Mouse (Mus musculus): Measurements from ENCODE around the gene Atp6v0b. TPM values are rescaled to one million over a fixed set of nuclear protein-coding genes. Genes with fewer than 3 reads are reported as not detected.

Atp6v0b gene
- polyA plus RNA-seq, 1 experiment, result 470 TPM

DNA sequence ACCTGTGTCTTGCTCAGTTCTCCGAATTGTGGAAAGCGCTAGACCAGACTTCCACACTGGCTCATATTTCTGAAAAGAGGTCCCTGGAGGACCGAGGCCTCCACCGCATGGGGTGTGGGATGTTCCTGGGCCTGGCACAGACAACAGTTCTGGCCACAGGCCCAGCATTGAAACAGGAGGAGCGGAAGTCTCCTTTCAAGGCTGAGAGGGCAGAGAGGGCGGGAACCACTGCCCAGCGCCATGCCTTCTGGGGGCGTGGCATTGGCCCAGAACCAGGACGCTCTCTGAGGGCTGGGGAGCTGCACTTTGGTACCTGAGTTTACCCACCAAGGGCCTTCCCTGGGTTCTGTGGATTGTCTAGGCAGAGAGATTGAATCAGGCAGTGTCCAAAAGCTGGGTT lies 21.1 kb downstream of the Atp6v0b start:
- H3ac ChIP-seq (ENCODE audit: control insufficient read depth, insufficient read length), result no peak overlapping the region
- TF ChIP-seq SRF (IDR thresholded peaks at IDR 0.05; ENCODE audit: control insufficient read depth, insufficient read length, low read depth) (peak; percentile 97), MYOG (IDR thresholded peaks at IDR 0.05; ENCODE audit: control insufficient read depth in 1 of 3, insufficient read depth in 1 of 3, insufficient read length in 2 of 3, low read depth in 2 of 3) (no peak), POLR2AphosphoS2 (IDR thresholded peaks at IDR 0.05; ENCODE audit: insufficient read length, low read depth) (peak; percentile 66), E2F4 (IDR thresholded peaks at IDR 0.05; ENCODE audit: insufficient read depth) (peak; percentile 44), USF1 (IDR thresholded peaks at IDR 0.05; ENCODE audit: low read depth) (no peak), CEBPB (IDR thresholded peaks at IDR 0.05; ENCODE audit: insufficient read depth, poor library complexity, severe bottlenecking) (no peak), MYOD1 (IDR thresholded peaks at IDR 0.05; ENCODE audit: control insufficient read depth in 1 of 3, insufficient read length in 2 of 3, low read depth in 2 of 3) (no peak), TCF3 (IDR thresholded peaks at IDR 0.05; ENCODE audit: insufficient read length, low read depth) (no peak), MAX (IDR thresholded peaks at IDR 0.05; ENCODE audit: low read depth) (no peak)
- H3K36me3 ChIP-seq (ENCODE audit: control insufficient read depth, insufficient read depth), result peaks cover 30% of the 10 kb centered on the region
- no peak overlapping the region for H3K4me3 ChIP-seq
- peak overlapping the region; percentile 53 for H3K4me2 ChIP-seq (ENCODE audit: low read depth)
- no peaks in the 10 kb centered on the region for H3K79me2 ChIP-seq (ENCODE audit: control insufficient read depth, insufficient read depth)
- no peaks in the 10 kb centered on the region for H3K27me3 ChIP-seq (ENCODE audit: control insufficient read depth, insufficient read depth, insufficient read length)

GRCm38 (mm10) chr4:117862823-117863222 lies 24.3 kb downstream of the Atp6v0b start:
- H3K36me3 ChIP-seq (ENCODE audit: control insufficient read depth, insufficient read depth), result peaks cover 30% of the 10 kb centered on the region
- no peak overlapping the region for H3K4me3 ChIP-seq
- H3K4me2 ChIP-seq (ENCODE audit: low read depth), result no peak overlapping the region
- H3K79me2 ChIP-seq (ENCODE audit: control insufficient read depth, insufficient read depth), result no peaks in the 10 kb centered on the region
- no peak overlapping the region for H3ac ChIP-seq (ENCODE audit: control insufficient read depth, insufficient read length)
- TF ChIP-seq SRF (IDR thresholded peaks at IDR 0.05; ENCODE audit: control insufficient read depth, insufficient read length, low read depth) (no peak), MYOD1 (IDR thresholded peaks at IDR 0.05; ENCODE audit: control insufficient read depth in 1 of 3, insufficient read length in 2 of 3, low read depth in 2 of 3) (no peak), TCF3 (IDR thresholded peaks at IDR 0.05; ENCODE audit: insufficient read length, low read depth) (no peak), POLR2AphosphoS2 (IDR thresholded peaks at IDR 0.05; ENCODE audit: insufficient read length, low read depth) (no peak), CEBPB (IDR thresholded peaks at IDR 0.05; ENCODE audit: insufficient read depth, poor library complexity, severe bottlenecking) (no peak), POLR2A (IDR thresholded peaks at IDR 0.05; ENCODE audit: insufficient read length, low read depth) (no peak), USF1 (IDR thresholded peaks at IDR 0.05; ENCODE audit: low read depth) (no peak)
- no peaks in the 10 kb centered on the region for H3K27me3 ChIP-seq (ENCODE audit: control insufficient read depth, insufficient read depth, insufficient read length)

- H3K27me3 ChIP-seq (ENCODE audit: control insufficient read depth, insufficient read depth, insufficient read length), result no peaks in the 10 kb centered on the region
- H3K4me3 ChIP-seq, result no peak overlapping the region
- no peak overlapping the region for H3ac ChIP-seq (ENCODE audit: control insufficient read depth, insufficient read length)
- no peaks in the 10 kb centered on the region for H3K79me2 ChIP-seq (ENCODE audit: control insufficient read depth, insufficient read depth)
- TF ChIP-seq MAX (IDR thresholded peaks at IDR 0.05; ENCODE audit: low read depth) (no peak), MYOD1 (IDR thresholded peaks at IDR 0.05; ENCODE audit: control insufficient read depth in 1 of 3, insufficient read length in 2 of 3, low read depth in 2 of 3) (no peak), USF1 (IDR thresholded peaks at IDR 0.05; ENCODE audit: low read depth) (no peak), POLR2A (IDR thresholded peaks at IDR 0.05; ENCODE audit: insufficient read length, low read depth) (no peak), E2F4 (IDR thresholded peaks at IDR 0.05; ENCODE audit: insufficient read depth) (no peak), TCF12 (IDR thresholded peaks at IDR 0.05; ENCODE audit: insufficient read depth, poor library complexity, severe bottlenecking) (no peak)
- peaks cover 32% of the 10 kb centered on the region for H3K36me3 ChIP-seq (ENCODE audit: control insufficient read depth, insufficient read depth)
- no peak overlapping the region for H3K4me2 ChIP-seq (ENCODE audit: low read depth)
Observed at GRCm38 (mm10) chr4:117860570-117860969, 26.6 kb downstream of the Atp6v0b start.

DNA sequence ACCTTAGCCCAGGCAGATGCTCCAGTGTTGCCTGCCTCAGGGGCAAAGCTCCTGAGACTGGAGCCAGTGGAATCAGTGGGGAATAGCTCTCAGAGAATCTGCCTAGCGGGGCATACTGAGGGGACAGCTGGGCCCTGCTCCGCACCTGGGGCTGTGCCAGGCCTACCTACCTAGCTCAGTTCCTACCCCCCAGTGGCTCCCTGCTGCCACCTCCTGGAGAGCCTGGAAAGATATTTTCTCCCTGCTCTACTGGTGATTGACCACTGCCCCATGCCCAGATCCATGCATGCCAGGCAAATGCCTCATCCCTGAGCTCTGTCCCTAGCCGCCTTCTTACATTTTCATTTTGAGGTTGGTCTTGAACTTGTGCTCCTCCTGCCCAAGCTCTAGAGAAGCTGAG lies 28.3 kb downstream of the Atp6v0b start:
- Histone ChIP-seq H3K79me2 (ENCODE audit: control insufficient read depth, insufficient read depth) (no peaks in the 10 kb centered on the region), H3K4me2 (ENCODE audit: low read depth) (no peak overlapping the region), H3K4me3 (no peak overlapping the region), H3ac (ENCODE audit: control insufficient read depth, insufficient read length) (no peak overlapping the region), H3K36me3 (ENCODE audit: control insufficient read depth, insufficient read depth) (peaks cover 28% of the 10 kb centered on the region), H3K27me3 (ENCODE audit: control insufficient read depth, insufficient read depth, insufficient read length) (no peaks in the 10 kb centered on the region)
- TF ChIP-seq SRF (IDR thresholded peaks at IDR 0.05; ENCODE audit: control insufficient read depth, insufficient read length, low read depth) (no peak), MYOG (IDR thresholded peaks at IDR 0.05; ENCODE audit: control insufficient read depth in 1 of 3, insufficient read depth in 1 of 3, insufficient read length in 2 of 3, low read depth in 2 of 3) (peak in 2 of 3 experiments; percentile 26 to 60), MYOD1 (IDR thresholded peaks at IDR 0.05; ENCODE audit: control insufficient read depth in 1 of 3, insufficient read length in 2 of 3, low read depth in 2 of 3) (peak in 1 of 3 experiments; percentile 61)

DNA sequence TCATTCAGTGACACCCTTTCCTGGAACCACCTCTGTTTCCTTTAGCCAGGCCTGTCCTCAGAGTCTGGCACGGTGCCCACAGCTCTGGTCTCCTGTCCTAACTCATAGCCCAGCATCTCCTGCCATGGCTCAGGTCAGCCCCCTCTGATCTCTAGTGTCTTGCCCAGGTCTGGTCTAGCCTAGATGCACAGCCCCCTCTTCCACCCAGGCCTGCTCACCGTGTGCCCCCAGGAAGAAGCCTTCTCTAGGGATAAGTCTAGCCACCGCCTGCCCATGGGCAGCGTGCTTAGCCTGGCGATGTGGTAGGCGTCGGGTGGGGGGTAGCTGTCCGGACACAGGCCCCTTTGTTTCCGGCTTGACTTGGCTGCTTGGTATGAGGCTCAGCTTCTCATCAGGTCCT lies 32.0 kb downstream of the Atp6v0b start:
- Histone ChIP-seq H3K27me3 (ENCODE audit: control insufficient read depth, insufficient read depth, insufficient read length) (no peaks in the 10 kb centered on the region), H3K4me2 (ENCODE audit: low read depth) (no peak overlapping the region), H3K4me3 (no peak overlapping the region), H3K79me2 (ENCODE audit: control insufficient read depth, insufficient read depth) (no peaks in the 10 kb centered on the region), H3K36me3 (ENCODE audit: control insufficient read depth, insufficient read depth) (peaks cover 20% of the 10 kb centered on the region), H3ac (ENCODE audit: control insufficient read depth, insufficient read length) (no peak overlapping the region)
- TF ChIP-seq USF1 (IDR thresholded peaks at IDR 0.05; ENCODE audit: low read depth) (no peak), CEBPB (IDR thresholded peaks at IDR 0.05; ENCODE audit: insufficient read depth, poor library complexity, severe bottlenecking) (no peak), MAX (IDR thresholded peaks at IDR 0.05; ENCODE audit: low read depth) (no peak), SRF (IDR thresholded peaks at IDR 0.05; ENCODE audit: control insufficient read depth, insufficient read length, low read depth) (no peak), E2F4 (IDR thresholded peaks at IDR 0.05; ENCODE audit: insufficient read depth) (no peak), REST (IDR thresholded peaks at IDR 0.05; ENCODE audit: insufficient read depth, insufficient read length) (no peak), POLR2AphosphoS2 (IDR thresholded peaks at IDR 0.05; ENCODE audit: insufficient read length, low read depth) (no peak), MYOD1 (IDR thresholded peaks at IDR 0.05; ENCODE audit: control insufficient read depth in 1 of 3, insufficient read length in 2 of 3, low read depth in 2 of 3) (no peak), POLR2A (IDR thresholded peaks at IDR 0.05; ENCODE audit: insufficient read length, low read depth) (no peak), MYOG (IDR thresholded peaks at IDR 0.05; ENCODE audit: control insufficient read depth in 1 of 3, insufficient read depth in 1 of 3, insufficient read length in 2 of 3, low read depth in 2 of 3) (no peak), TCF3 (IDR thresholded peaks at IDR 0.05; ENCODE audit: insufficient read length, low read depth) (no peak), TCF12 (IDR thresholded peaks at IDR 0.05; ENCODE audit: insufficient read depth, poor library complexity, severe bottlenecking) (no peak)
